Comparison of ENCODE assay signal across 8 mouse cellular contexts in genomic region chr4:108071235-108071901, GRCm38 (mm10). TPM values are rescaled to one million over a fixed set of nuclear protein-coding genes. Genes with fewer than 3 reads are reported as not detected.
DNase-seq lines count a peak whose midpoint lies in the region; ATAC-seq lines count a peak whose summit lies in the region.

No protein-coding gene starts in this region.

- peak; percentile 89 for DNase-seq in MN1 (ENCODE audit: low spot score)
- DNase-seq in cerebellum, adult 9-10 months: peak; percentile 91
- DNase-seq in frontal cortex, adult 2 months (ENCODE audit: extremely low spot score in 1 of 2, low spot score in 1 of 2): peak; percentile 88 to 96
- DNase-seq in layer of hippocampus, postnatal 14 days (ENCODE audit: low spot score in 2 of 2): peak; percentile 87 to 93
- DNase-seq in lung, postnatal 14 days: peak; percentile 96
- peak; percentile 80 for DNase-seq in retina, adult 2 months (ENCODE audit: low read depth, low spot score)
- DNase-seq in thymus, postnatal 36 days: peak; percentile 96 to 98

- peak; percentile 97 for ATAC-seq in hindbrain, embryonic 12.5 days (ENCODE audit: low FRiP score)

- H3K9me3 ChIP-seq in hindbrain, embryonic 12.5 days (replicated peaks): no peaks in the 10 kb centered on the region

- H3K27ac ChIP-seq in hindbrain, embryonic 12.5 days: no peak overlapping the region

- peak overlapping the region; percentile 89 for H3K4me2 ChIP-seq in hindbrain, embryonic 12.5 days (replicated peaks)

- H3K4me1 ChIP-seq in hindbrain, embryonic 12.5 days: peaks cover 14% of the 10 kb centered on the region

- H3K4me3 ChIP-seq in hindbrain, embryonic 12.5 days: peak overlapping the region; percentile 52

- H3K27me3 ChIP-seq in hindbrain, embryonic 12.5 days: no peaks in the 10 kb centered on the region

- peak overlapping the region; percentile 67 for H3K9ac ChIP-seq in hindbrain, embryonic 12.5 days

- peaks cover 12% of the 10 kb centered on the region for H3K36me3 ChIP-seq in hindbrain, embryonic 12.5 days

- 3% methylated on average over 26 of the region's 26 CpGs for WGBS in hindbrain, embryonic 12.5 days

RNA-seq across cellular contexts. Expression of gene Podn, which starts 24.9 kb away (rescaled TPM):
- 8.4 and 10.9 TPM in 2 replicates for polyA plus RNA-seq in frontal cortex, adult 2 months (2012; rRNA removed)
- polyA plus RNA-seq in hindbrain, embryonic 12.5 days (2016; fragmentation: Nextera tagmentation; extraction: Ambion mirVana): 0.48 and 0.98 TPM in 2 replicates
- total RNA-seq in layer of hippocampus, postnatal 14 days (2021): 10 to 100 TPM in 1 of 2 experiments, 1 to 10 TPM in 1; 8.8 to 11.5 TPM
